Mouse (Mus musculus) thymus, adult 2 months (tissue): Measurements from ENCODE around the gene Tfb2m. TPM values are rescaled to one million over a fixed set of nuclear protein-coding genes. Genes with fewer than 3 reads are reported as not detected.

ENCODE experiments used
- DNase-seq: peaks from one replicate; pipeline ENCODE4 v3.0.0; 2021
- H3K27ac ChIP-seq: fragments of 200-500 bp; 2 replicates; pipeline ENCODE4 v1.5.1; 2012; ENCODE audit warnings: low read length, control low read depth; ENCODE audit not compliant: control insufficient read depth, insufficient read depth
- H3K27me3 ChIP-seq: fragments of 200-500 bp; 2 replicates; pipeline ENCODE4 v1.6.1; 2012; ENCODE audit warnings: mild to moderate bottlenecking, low read length, moderate library complexity, mixed read lengths; ENCODE audit not compliant: control insufficient read depth, insufficient read depth
- H3K36me3 ChIP-seq: fragments of 200-500 bp; 2 replicates; pipeline ENCODE4 v1.6.1; 2012; ENCODE audit warnings: mild to moderate bottlenecking, low read length, moderate library complexity; ENCODE audit not compliant: control insufficient read depth, insufficient read depth
- H3K4me1 ChIP-seq: fragments of 200-500 bp; replicated peaks from 2 replicates; pipeline ENCODE4 v1.6.1; 2012; ENCODE audit warnings: low read length; ENCODE audit not compliant: control insufficient read depth, insufficient read depth
- H3K4me3 ChIP-seq: fragments of 200-500 bp; 2 replicates; pipeline ENCODE4 v1.5.1; 2012; ENCODE audit warnings: mild to moderate bottlenecking, low read length, control low read depth, moderate library complexity; ENCODE audit not compliant: control insufficient read depth, insufficient read depth
- CTCF ChIP-seq: fragments of 200-500 bp; IDR thresholded peaks from 2 replicates; pipeline ENCODE4 v1.5.1; 2012; ENCODE audit warnings: mild to moderate bottlenecking, control low read depth, low read length, moderate library complexity, borderline replicate concordance; ENCODE audit not compliant: control insufficient read depth, poor library complexity, insufficient read depth; ENCODE audit errors: extremely low read depth
- POLR2A ChIP-seq: fragments of 200-500 bp; IDR thresholded peaks from 2 replicates; pipeline ENCODE4 v1.6.1; 2012; ENCODE audit warnings: mild to moderate bottlenecking, low read length, control low read depth, moderate library complexity; ENCODE audit not compliant: control insufficient read depth, poor library complexity, insufficient read depth; ENCODE audit errors: extremely low read depth
- WGBS: fragments of 180-500 bp; shearing (Covaris S2); methylation state at CpG from one replicate; pipeline ENCODE4 v1.1.7; 2018; 5-methylcytosine and 5-hydroxymethylcytosine counted together
- polyA plus RNA-seq: library from polyadenylated mRNA; depleted of rRNA; stranded (reverse); fragments of >200 nt; gene quantifications from 2 replicates; pipeline ENCODE4 v1.2.3, GENCODE M21; 2012

Gene Tfb2m
- polyA plus RNA-seq, 1 experiment, result 10.8 TPM

GRCm38 (mm10) chr1:179560845-179561430, 14.9 kb upstream of the Tfb2m start:
- TF ChIP-seq POLR2A (no peak), CTCF (no peak)
- no peaks in the 10 kb centered on the region; the same call in 1 of the 2 replicates for H3K4me1 ChIP-seq
- no peak overlapping the region for H3K27ac ChIP-seq
- DNase-seq, result no peak
- no peaks in the 10 kb centered on the region for H3K27me3 ChIP-seq
- 92% methylated on average over 6 of the region's 6 CpGs for WGBS
- no peaks in the 10 kb centered on the region for H3K36me3 ChIP-seq
- no peak overlapping the region for H3K4me3 ChIP-seq

- no peaks in the 10 kb centered on the region for H3K27me3 ChIP-seq
- H3K27ac ChIP-seq, result no peak overlapping the region
- H3K36me3 ChIP-seq, result no peaks in the 10 kb centered on the region
- DNase-seq, result no peak
- TF ChIP-seq CTCF, result no peak
- TF ChIP-seq POLR2A, result no peak
- 48% methylated on average over 11 of the region's 11 CpGs for WGBS
- no peak overlapping the region for H3K4me3 ChIP-seq
- H3K4me1 ChIP-seq, result no peaks in the 10 kb centered on the region; the same call in 1 of the 2 replicates
Measured at GRCm38 (mm10) chr1:179559446-179560194, 13.6 kb upstream of the Tfb2m start.

- DNase-seq, result no peak
- Histone ChIP-seq H3K4me1 (peaks cover 5% of the 10 kb centered on the region), H3K4me3 (no peak overlapping the region), H3K36me3 (no peaks in the 10 kb centered on the region), H3K27ac (no peak overlapping the region), H3K27me3 (no peaks in the 10 kb centered on the region)
- WGBS, result 97% methylated on average over 3 of the region's 3 CpGs
- TF ChIP-seq CTCF (no peak), POLR2A (no peak)
Measured at GRCm38 (mm10) chr1:179556921-179557320, 10.9 kb upstream of the Tfb2m start.

GRCm38 (mm10) chr1:179553949-179554347, 7.9 kb upstream of the Tfb2m start:
- no peak overlapping the region for H3K4me3 ChIP-seq

GRCm38 (mm10) chr1:179553197-179553948, 7.3 kb upstream of the Tfb2m start:
- 71% methylated on average over 5 of the region's 5 CpGs for WGBS
- TF ChIP-seq CTCF, result no peak
- TF ChIP-seq POLR2A, result no peak
- no peak for DNase-seq
- no peaks in the 10 kb centered on the region for H3K36me3 ChIP-seq
- no peaks in the 10 kb centered on the region for H3K27me3 ChIP-seq
- H3K4me1 ChIP-seq, result peaks cover 8% of the 10 kb centered on the region
- H3K4me3 ChIP-seq, result no peak overlapping the region
- no peak overlapping the region for H3K27ac ChIP-seq

More at GRCm38 (mm10) chr1:179553949-179554347, 7.9 kb upstream of the Tfb2m start:
- Histone ChIP-seq H3K36me3 (no peaks in the 10 kb centered on the region), H3K27me3 (no peaks in the 10 kb centered on the region), H3K4me1 (peaks cover 7% of the 10 kb centered on the region), H3K27ac (no peak overlapping the region)
- TF ChIP-seq CTCF (no peak), POLR2A (no peak)
- peak; percentile 11 for DNase-seq
- WGBS, result 48% methylated on average over 4 of the region's 4 CpGs

GRCm38 (mm10) chr1:179552751-179553150, 6.7 kb upstream of the Tfb2m start:
- WGBS, result 91% methylated on average over 7 of the region's 7 CpGs
- H3K4me1 ChIP-seq, result peaks cover 13% of the 10 kb centered on the region
- no peaks in the 10 kb centered on the region for H3K27me3 ChIP-seq
- DNase-seq, result no peak
- H3K36me3 ChIP-seq, result no peaks in the 10 kb centered on the region
- H3K27ac ChIP-seq, result no peak overlapping the region
- no peak overlapping the region for H3K4me3 ChIP-seq
- no peak for TF ChIP-seq POLR2A
- TF ChIP-seq CTCF, result no peak
